Mouse (Mus musculus): ENCODE data around the gene 2900026A02Rik. TPM values are rescaled to one million over a fixed set of nuclear protein-coding genes. Genes with fewer than 3 reads are reported as not detected.

The 2900026A02Rik gene
- polyA plus RNA-seq, 1 experiment = 0.01 TPM

DNA sequence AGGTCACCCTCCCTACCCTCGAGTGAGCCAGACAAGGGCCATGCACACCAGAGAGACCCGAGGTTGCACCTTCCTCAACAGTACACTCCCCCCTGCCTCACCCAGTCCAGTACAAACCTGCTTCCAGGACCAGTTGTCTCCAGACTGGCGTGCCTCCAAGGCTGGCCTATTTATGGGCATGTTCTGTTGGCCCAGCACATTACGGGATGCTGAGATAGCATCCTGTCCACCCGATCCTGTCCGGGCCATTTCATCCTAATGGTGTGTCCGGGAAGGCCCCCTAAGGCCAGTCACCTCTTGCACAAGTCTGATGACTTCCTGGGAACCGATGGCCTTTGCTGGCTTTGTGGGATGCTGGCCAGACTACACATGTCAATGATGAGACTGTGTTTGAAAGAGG is 139.6 kb downstream of the 2900026A02Rik start, which contains the start of gene Crybb3:
Crybb3 (minus strand) TSS at position 146 of the 400 bp plus-strand sequence.
- TF ChIP-seq TAL1 (IDR thresholded peaks at IDR 0.05; ENCODE audit: low read length) (no peak), GATA1 (IDR thresholded peaks at IDR 0.05; ENCODE audit: low read length) (no peak)
- peaks cover 5% of the 10 kb centered on the region for H3K9me3 ChIP-seq (ENCODE audit: control insufficient read depth, low read length)
- H3K4me3 ChIP-seq (replicated peaks) = no peak within 1 kb of the TSS
- H3K4me1 ChIP-seq (ENCODE audit: control insufficient read depth) = peaks cover 2% of the 10 kb centered on the region
- H3K36me3 ChIP-seq (ENCODE audit: control insufficient read depth) = no peaks in the 10 kb centered on the region
- no peaks in the 10 kb centered on the region for H3K27me3 ChIP-seq (ENCODE audit: control insufficient read depth)

DNA sequence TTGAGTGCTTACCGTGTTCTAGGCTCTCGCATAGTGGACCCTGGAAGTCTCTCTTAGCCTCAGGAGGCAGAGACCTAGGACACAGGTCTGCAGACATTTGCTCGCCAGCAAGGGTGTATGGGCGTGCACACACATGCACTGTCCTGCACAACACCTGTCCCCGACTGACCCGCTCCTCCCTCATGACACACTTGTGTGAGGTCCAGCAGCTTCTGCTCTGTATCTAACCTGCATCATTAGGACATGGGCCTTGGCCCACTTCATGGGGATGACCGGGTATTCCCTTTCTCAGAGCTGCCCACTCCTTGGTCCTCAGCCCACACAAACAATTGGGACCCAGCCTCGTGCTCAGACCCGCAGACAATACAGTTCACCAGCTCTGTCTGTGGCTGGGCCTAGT is 140.0 kb downstream of the 2900026A02Rik start:
- Histone ChIP-seq H3K36me3 (ENCODE audit: control insufficient read depth) (no peaks in the 10 kb centered on the region), H3K4me1 (ENCODE audit: control insufficient read depth) (peaks cover 2% of the 10 kb centered on the region), H3K4me3 (replicated peaks) (no peak overlapping the region), H3K27me3 (ENCODE audit: control insufficient read depth) (no peaks in the 10 kb centered on the region), H3K9me3 (ENCODE audit: control insufficient read depth, low read length) (peaks cover 5% of the 10 kb centered on the region)
- TF ChIP-seq TAL1 (IDR thresholded peaks at IDR 0.05; ENCODE audit: low read length) = no peak
- TF ChIP-seq GATA1 (IDR thresholded peaks at IDR 0.05; ENCODE audit: low read length) = no peak

DNA sequence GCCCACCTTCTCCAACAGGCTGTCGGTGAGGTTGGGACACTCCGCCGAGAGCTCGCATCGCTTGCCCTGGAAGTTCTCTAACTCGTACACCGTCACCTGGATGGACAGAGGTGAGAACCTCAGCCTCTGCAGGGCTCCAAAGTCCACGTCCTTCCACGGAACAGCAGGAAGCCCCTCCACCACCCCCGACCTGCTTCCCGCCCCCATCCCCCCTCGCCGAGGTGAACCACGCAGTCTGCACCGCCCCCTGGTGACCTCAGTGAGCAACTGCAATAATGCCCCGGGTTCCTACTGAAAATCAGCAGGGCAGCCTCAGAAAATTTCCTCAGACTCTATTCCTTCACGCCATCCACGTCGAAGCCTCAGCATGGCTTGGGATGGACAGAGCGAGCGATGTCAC is 141.3 kb downstream of the 2900026A02Rik start:
- Histone ChIP-seq H3K4me1 (ENCODE audit: control insufficient read depth) (peaks cover 2% of the 10 kb centered on the region), H3K4me3 (replicated peaks) (no peak overlapping the region), H3K27me3 (ENCODE audit: control insufficient read depth) (no peaks in the 10 kb centered on the region; the same call in 1 of the 2 replicates), H3K36me3 (ENCODE audit: control insufficient read depth) (no peaks in the 10 kb centered on the region), H3K9me3 (ENCODE audit: control insufficient read depth, low read length) (peaks cover 5% of the 10 kb centered on the region)
- TF ChIP-seq GATA1 (IDR thresholded peaks at IDR 0.05; ENCODE audit: low read length) (no peak), TAL1 (IDR thresholded peaks at IDR 0.05; ENCODE audit: low read length) (no peak)

DNA sequence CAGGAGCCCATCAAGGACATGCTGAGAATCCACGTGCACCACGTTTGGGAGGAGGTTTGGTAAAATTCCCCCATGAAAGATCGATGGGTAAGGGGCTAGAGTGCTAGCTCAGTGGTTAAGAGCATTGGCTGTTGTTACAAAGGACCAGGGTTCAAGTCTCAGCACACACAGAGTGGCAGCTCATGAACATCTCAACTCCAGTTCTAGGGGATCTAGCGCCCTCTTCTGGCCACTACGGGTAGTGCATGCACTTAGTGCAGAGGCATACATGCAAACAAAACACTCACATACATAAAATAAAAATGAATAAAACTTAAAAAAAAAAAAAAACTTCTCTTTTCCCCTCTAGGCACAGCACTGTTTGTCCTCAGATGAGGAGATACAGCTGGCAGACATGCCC is 142.3 kb downstream of the 2900026A02Rik start:
- Histone ChIP-seq H3K4me1 (ENCODE audit: control insufficient read depth) (no peaks in the 10 kb centered on the region), H3K36me3 (ENCODE audit: control insufficient read depth) (no peaks in the 10 kb centered on the region), H3K9me3 (ENCODE audit: control insufficient read depth, low read length) (no peaks in the 10 kb centered on the region), H3K27me3 (ENCODE audit: control insufficient read depth) (no peaks in the 10 kb centered on the region; the same call in 1 of the 2 replicates), H3K4me3 (replicated peaks) (no peak overlapping the region)
- TF ChIP-seq TAL1 (IDR thresholded peaks at IDR 0.05; ENCODE audit: low read length) (no peak), GATA1 (IDR thresholded peaks at IDR 0.05; ENCODE audit: low read length) (no peak)

DNA sequence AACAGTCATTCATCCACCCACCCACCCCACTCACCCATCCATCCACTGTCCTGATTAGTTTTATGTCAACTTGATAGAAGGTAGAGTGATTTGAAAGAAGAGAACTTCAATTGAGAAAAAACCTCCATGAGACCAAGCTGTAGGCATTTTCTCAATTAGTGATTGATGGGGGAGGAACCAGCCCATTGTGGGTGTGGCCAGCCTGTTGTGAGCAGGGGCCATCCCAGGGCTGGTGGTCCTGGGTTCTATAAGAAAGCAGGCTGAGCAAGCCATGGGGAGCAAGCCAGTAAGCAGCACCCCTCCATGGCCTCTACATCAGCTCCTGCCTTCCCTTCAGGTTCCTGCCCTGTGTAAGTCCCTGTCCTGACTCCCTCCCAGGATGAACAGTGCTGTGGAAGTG is 151.0 kb downstream of the 2900026A02Rik start, which contains the start of gene Crybb2:
Crybb2 (minus strand) TSS at position 101 of the 400 bp plus-strand sequence.
- H3K9me3 ChIP-seq (ENCODE audit: control insufficient read depth, low read length) = no peaks in the 10 kb centered on the region
- H3K4me3 ChIP-seq (replicated peaks) = no peak within 1 kb of the TSS
- H3K4me1 ChIP-seq (ENCODE audit: control insufficient read depth) = no peaks in the 10 kb centered on the region
- no peaks in the 10 kb centered on the region for H3K36me3 ChIP-seq (ENCODE audit: control insufficient read depth)
- no peaks in the 10 kb centered on the region for H3K27me3 ChIP-seq (ENCODE audit: control insufficient read depth)
- no peak for TF ChIP-seq TAL1 (IDR thresholded peaks at IDR 0.05; ENCODE audit: low read length)
- TF ChIP-seq GATA1 (IDR thresholded peaks at IDR 0.05; ENCODE audit: low read length) = no peak

DNA sequence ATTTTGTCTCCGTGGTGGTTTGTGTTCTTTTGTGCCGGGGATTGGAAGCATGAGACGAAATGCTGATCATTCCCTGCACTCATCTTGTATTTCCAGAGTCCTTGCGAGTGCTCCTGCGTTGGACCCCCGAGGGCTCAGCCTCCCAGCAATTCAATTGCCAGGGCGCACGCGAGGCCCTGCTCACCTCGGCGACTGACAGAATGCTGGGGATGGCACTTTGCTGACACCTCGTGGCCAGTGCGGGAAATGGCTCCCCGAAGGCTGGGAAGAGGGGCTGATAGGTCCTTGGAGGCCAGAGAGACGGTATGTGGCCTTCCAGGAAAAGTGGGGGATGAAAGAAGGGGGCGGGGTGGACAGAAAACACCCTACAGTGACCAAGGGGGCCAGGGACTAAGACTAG is 166.7 kb downstream of the 2900026A02Rik start:
- TF ChIP-seq TAL1 (IDR thresholded peaks at IDR 0.05; ENCODE audit: low read length) (no peak), GATA1 (IDR thresholded peaks at IDR 0.05; ENCODE audit: low read length) (no peak)
- H3K4me1 ChIP-seq (ENCODE audit: control insufficient read depth) = no peaks in the 10 kb centered on the region
- no peak overlapping the region for H3K4me3 ChIP-seq (replicated peaks)
- H3K9me3 ChIP-seq (ENCODE audit: control insufficient read depth, low read length) = no peaks in the 10 kb centered on the region; the same call in 1 of the 2 replicates
- no peaks in the 10 kb centered on the region for H3K36me3 ChIP-seq (ENCODE audit: control insufficient read depth)
- H3K27me3 ChIP-seq (ENCODE audit: control insufficient read depth) = no peaks in the 10 kb centered on the region

DNA sequence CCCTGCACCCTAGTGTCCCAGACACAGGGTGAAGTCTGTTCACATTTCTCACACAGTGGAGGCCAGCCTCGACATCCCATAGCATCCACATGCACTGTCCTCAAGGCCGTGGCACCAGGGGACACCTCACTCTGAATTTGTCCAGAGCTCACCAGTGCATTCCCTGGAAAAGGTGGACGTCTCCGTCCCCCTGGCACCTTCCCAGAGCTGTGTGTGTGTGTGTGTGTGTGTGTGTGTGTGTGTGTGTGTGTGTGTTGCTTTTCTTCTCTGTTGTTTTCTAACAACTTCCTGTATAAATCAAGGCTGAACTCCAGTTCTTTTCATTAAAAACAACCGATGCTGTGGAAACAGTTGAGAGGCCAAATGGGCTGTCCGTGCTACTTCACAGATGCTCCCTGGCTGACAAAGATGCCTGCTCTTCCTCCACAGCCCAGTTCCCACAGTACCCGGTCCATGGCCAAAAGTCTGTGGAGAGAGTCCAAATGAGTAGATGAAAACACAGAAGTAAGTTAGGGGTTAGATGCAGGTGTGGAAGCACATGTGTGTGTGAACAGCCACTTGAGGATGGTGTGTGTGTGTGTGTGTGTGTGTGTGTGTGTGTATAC is 170.4 kb downstream of the 2900026A02Rik start:
- TF ChIP-seq GATA1 (IDR thresholded peaks at IDR 0.05; ENCODE audit: low read length) (no peak), TAL1 (IDR thresholded peaks at IDR 0.05; ENCODE audit: low read length) (no peak)
- no peaks in the 10 kb centered on the region for H3K4me1 ChIP-seq (ENCODE audit: control insufficient read depth)
- H3K36me3 ChIP-seq (ENCODE audit: control insufficient read depth) = no peaks in the 10 kb centered on the region
- H3K4me3 ChIP-seq (replicated peaks) = no peak overlapping the region
- no peaks in the 10 kb centered on the region; the same call in 1 of the 2 replicates for H3K9me3 ChIP-seq (ENCODE audit: control insufficient read depth, low read length)
- H3K27me3 ChIP-seq (ENCODE audit: control insufficient read depth) = no peaks in the 10 kb centered on the region

DNA sequence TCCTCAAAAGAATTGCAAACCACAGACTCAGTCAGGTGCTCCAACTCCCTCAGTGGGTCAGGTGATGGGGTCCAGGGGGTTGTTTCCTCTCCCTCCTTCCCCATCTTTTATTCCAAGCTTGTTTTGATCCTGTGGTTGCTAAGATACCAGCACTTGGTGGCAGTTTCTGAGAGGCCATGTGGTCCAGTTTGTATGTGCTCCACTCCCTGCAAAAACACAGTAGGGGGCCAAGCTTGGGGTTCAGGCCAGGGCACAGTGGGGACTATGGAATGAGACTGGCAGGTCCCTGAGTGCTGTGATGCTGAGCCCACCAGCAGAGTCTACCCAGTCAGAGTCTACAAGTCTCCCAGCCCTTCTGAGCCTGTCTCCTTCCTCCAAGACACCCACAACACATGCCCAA is 171.2 kb downstream of the 2900026A02Rik start:
- TF ChIP-seq TAL1 (IDR thresholded peaks at IDR 0.05; ENCODE audit: low read length) = no peak
- no peak for TF ChIP-seq GATA1 (IDR thresholded peaks at IDR 0.05; ENCODE audit: low read length)
- no peaks in the 10 kb centered on the region for H3K4me1 ChIP-seq (ENCODE audit: control insufficient read depth)
- H3K9me3 ChIP-seq (ENCODE audit: control insufficient read depth, low read length) = no peaks in the 10 kb centered on the region; the same call in 1 of the 2 replicates
- H3K4me3 ChIP-seq (replicated peaks) = no peak overlapping the region
- no peaks in the 10 kb centered on the region for H3K27me3 ChIP-seq (ENCODE audit: control insufficient read depth)
- H3K36me3 ChIP-seq (ENCODE audit: control insufficient read depth) = no peaks in the 10 kb centered on the region

DNA sequence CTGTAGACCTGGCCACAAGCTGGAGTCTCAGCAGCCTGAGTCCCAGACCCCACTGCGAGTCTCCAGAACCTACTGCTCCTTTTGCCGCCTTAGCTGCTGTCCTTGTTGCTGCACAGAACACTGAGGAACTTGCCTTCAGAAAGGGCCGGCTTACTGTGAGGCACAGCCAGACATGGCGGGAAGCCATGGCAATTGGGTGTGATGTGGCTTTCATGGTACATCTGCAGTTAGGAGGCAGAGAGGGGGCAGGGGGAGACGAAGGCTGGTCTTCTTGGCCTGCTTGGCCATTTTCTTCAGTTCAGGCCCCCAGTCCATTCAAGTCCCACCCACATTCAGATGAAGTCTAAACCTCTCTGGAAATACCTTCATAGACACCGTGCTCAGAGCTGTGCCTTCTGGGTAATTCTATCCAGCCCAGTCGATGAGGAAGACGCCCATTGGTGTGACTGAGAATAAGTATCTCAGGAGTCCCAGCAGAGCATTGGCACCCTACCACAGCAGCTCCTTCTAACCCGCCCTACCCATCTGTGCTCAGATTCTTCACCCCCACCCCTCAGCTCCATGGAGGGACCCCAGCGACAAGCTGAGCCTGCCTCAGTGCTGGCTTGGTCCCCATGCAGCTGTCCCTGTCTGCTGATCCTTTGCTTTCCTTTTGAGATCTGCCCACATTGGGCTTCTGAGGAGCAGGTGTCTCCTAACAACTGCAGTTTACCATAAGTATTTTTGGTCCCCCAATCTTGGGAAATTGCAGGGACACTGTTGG is 175.3 kb downstream of the 2900026A02Rik start:
- H3K9me3 ChIP-seq (ENCODE audit: control insufficient read depth, low read length) = no peaks in the 10 kb centered on the region

More for the DNA sequence above, 175.3 kb downstream of the 2900026A02Rik start:
- no peaks in the 10 kb centered on the region for H3K36me3 ChIP-seq (ENCODE audit: control insufficient read depth)
- H3K4me3 ChIP-seq (replicated peaks) = no peak overlapping the region
- H3K27me3 ChIP-seq (ENCODE audit: control insufficient read depth) = no peaks in the 10 kb centered on the region
- no peaks in the 10 kb centered on the region for H3K4me1 ChIP-seq (ENCODE audit: control insufficient read depth)
- TF ChIP-seq GATA1 (IDR thresholded peaks at IDR 0.05; ENCODE audit: low read length) (no peak), TAL1 (IDR thresholded peaks at IDR 0.05; ENCODE audit: low read length) (no peak)
